Mouse (Mus musculus) thymus, adult 2 months (tissue): ENCODE results near the gene Fkbp15. TPM values are rescaled to one million over a fixed set of nuclear protein-coding genes. Genes with fewer than 3 reads are reported as not detected.

Experiments
- DNase-seq: peaks from one replicate; pipeline ENCODE4 v3.0.0; 2021
- H3K27ac ChIP-seq: fragments of 200-500 bp; 2 replicates; pipeline ENCODE4 v1.5.1; 2012; ENCODE audit warnings: low read length, control low read depth; ENCODE audit not compliant: control insufficient read depth, insufficient read depth
- H3K27me3 ChIP-seq: fragments of 200-500 bp; 2 replicates; pipeline ENCODE4 v1.6.1; 2012; ENCODE audit warnings: mild to moderate bottlenecking, low read length, moderate library complexity, mixed read lengths; ENCODE audit not compliant: control insufficient read depth, insufficient read depth
- H3K36me3 ChIP-seq: fragments of 200-500 bp; 2 replicates; pipeline ENCODE4 v1.6.1; 2012; ENCODE audit warnings: mild to moderate bottlenecking, low read length, moderate library complexity; ENCODE audit not compliant: control insufficient read depth, insufficient read depth
- H3K4me1 ChIP-seq: fragments of 200-500 bp; replicated peaks from 2 replicates; pipeline ENCODE4 v1.6.1; 2012; ENCODE audit warnings: low read length; ENCODE audit not compliant: control insufficient read depth, insufficient read depth
- H3K4me3 ChIP-seq: fragments of 200-500 bp; 2 replicates; pipeline ENCODE4 v1.5.1; 2012; ENCODE audit warnings: mild to moderate bottlenecking, low read length, control low read depth, moderate library complexity; ENCODE audit not compliant: control insufficient read depth, insufficient read depth
- CTCF ChIP-seq: fragments of 200-500 bp; IDR thresholded peaks from 2 replicates; pipeline ENCODE4 v1.5.1; 2012; ENCODE audit warnings: mild to moderate bottlenecking, control low read depth, low read length, moderate library complexity, borderline replicate concordance; ENCODE audit not compliant: control insufficient read depth, poor library complexity, insufficient read depth; ENCODE audit errors: extremely low read depth
- POLR2A ChIP-seq: fragments of 200-500 bp; IDR thresholded peaks from 2 replicates; pipeline ENCODE4 v1.6.1; 2012; ENCODE audit warnings: mild to moderate bottlenecking, low read length, control low read depth, moderate library complexity; ENCODE audit not compliant: control insufficient read depth, poor library complexity, insufficient read depth; ENCODE audit errors: extremely low read depth
- WGBS: fragments of 180-500 bp; shearing (Covaris S2); methylation state at CpG from one replicate; pipeline ENCODE4 v1.1.7; 2018; 5-methylcytosine and 5-hydroxymethylcytosine counted together
- polyA plus RNA-seq: library from polyadenylated mRNA; depleted of rRNA; stranded (reverse); fragments of >200 nt; gene quantifications from 2 replicates; pipeline ENCODE4 v1.2.3, GENCODE M21; 2012

Gene Fkbp15
- polyA plus RNA-seq, 1 experiment, result 59.3 TPM

DNA sequence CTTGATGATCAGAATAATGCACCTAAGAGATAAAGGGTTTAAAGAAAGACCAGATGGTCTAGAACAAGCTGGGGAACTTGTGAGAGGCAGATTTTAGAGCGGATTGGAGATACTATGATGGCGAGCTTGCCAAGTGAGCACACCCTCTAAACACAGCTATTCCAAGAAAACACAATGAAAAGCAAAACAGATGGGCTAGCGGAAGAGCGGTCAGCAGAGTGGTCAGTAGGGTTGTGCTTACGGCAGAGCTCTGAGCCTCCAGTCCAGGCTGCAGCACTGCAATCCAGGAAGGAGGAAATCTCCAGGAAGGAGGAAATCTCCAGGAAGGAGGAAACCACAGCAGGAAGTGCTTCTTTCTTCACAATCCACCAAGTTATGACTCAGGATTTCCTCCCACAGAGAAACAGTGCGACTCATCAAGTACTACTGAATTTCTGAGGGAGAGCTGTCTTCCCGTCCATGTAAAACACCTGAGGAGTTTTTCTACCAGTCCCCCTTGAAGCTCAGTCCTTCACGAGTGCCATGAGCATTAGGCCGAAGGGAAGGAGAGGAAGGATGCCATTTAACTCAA, 46.6 kb downstream of the Fkbp15 start:
- DNase-seq, result no peak
- Histone ChIP-seq H3K4me3 (no peak overlapping the region), H3K27ac (no peak overlapping the region), H3K4me1 (no peaks in the 10 kb centered on the region), H3K36me3 (peaks cover 53% of the 10 kb centered on the region), H3K27me3 (no peaks in the 10 kb centered on the region)
- TF ChIP-seq POLR2A, result no peak
- TF ChIP-seq CTCF, result no peak
- WGBS, result 86% methylated on average over 9 of the region's 9 CpGs

DNA sequence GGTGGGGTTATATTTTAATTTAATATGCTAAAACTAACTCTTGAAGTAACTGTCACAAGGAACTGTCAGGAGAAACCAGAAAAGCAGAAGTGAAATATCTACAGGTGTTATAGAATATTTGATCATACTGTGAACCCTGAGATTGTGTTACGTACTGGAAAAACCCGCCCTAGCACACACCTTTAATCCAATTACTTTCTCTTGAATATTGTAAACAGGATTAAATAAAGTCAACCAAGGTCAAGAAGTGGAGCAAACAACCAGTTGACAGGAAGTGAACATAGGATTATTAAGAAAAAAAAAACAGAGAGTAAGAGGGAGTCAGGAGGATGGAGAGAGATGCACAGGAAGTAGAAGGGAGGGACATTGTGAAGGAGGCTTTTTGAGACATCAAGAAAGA, 47.5 kb downstream of the Fkbp15 start:
- no peak for DNase-seq
- no peaks in the 10 kb centered on the region for H3K4me1 ChIP-seq
- H3K27ac ChIP-seq, result no peak overlapping the region
- TF ChIP-seq POLR2A (no peak), CTCF (no peak)
- WGBS, result 98% methylated on average over 2 of the region's 2 CpGs
- H3K27me3 ChIP-seq, result no peaks in the 10 kb centered on the region
- no peak overlapping the region for H3K4me3 ChIP-seq
- peaks cover 48% of the 10 kb centered on the region for H3K36me3 ChIP-seq

DNA sequence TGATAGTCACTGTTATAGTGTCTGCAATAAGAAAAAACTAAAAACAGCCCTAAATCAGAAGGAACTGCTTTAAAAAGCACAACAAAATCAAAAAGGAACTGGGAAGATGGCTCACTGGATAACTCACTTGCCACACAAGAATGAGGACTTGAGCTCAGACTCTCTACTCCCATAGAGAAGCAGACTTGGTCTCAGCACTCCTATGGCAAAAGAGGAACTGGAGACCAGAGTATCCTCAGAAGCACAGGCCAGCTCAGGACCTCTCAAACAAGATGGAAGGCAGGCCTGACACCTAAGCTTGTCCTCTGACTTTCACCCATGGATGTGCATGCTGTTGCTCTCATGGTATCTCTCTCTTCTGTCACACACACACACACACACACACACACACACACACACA, 51.9 kb downstream of the Fkbp15 start:
- Histone ChIP-seq H3K27ac (no peak overlapping the region), H3K27me3 (no peaks in the 10 kb centered on the region), H3K4me1 (no peaks in the 10 kb centered on the region), H3K36me3 (peaks cover 74% of the 10 kb centered on the region), H3K4me3 (no peak overlapping the region)
- TF ChIP-seq CTCF, result no peak
- TF ChIP-seq POLR2A, result no peak
- no peak for DNase-seq

DNA sequence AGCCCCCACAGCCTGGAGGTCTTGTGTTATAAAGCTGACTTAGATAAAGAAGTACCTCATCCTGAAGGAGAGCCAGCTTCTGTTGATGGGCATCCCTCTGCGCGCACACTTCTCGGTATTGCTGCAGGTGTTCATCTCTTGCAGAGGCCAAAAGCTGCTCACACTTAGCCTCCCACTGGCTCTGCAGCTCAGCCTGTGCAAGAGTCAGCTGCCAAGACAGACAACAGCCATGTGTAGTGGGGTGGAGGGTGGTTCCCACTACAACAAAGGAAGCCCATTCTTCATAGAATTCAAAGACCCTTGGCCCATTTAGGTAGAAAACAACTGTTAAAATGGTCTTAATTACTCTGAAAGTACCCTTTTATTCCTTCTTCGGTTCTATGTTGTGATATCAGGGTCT, 53.5 kb downstream of the Fkbp15 start:
- no peak for DNase-seq
- no peak overlapping the region for H3K4me3 ChIP-seq
- H3K27ac ChIP-seq, result no peak overlapping the region
- H3K36me3 ChIP-seq, result peaks cover 74% of the 10 kb centered on the region
- 97% methylated on average over 4 of the region's 4 CpGs for WGBS
- H3K27me3 ChIP-seq, result no peaks in the 10 kb centered on the region
- TF ChIP-seq CTCF (no peak), POLR2A (no peak)
- H3K4me1 ChIP-seq, result no peaks in the 10 kb centered on the region

DNA sequence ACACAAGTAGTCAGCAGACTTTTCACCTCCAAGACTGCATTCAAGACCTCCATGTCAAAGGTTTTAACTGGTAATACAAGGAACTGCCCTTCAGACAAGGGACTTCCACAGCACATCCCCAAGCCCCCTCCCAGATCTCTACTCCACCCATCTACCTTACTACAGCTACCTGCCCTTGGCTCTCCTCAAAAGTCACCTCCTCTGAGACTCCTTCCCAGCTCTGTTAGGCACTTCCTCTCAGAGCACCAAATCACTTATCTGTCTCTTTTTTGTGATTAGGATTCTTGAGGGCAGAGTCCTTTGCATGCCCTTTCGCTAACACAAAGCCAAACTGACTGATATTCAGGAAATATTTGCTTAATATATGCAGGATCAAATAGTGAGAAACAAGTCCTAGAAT, 54.0 kb downstream of the Fkbp15 start:
- Histone ChIP-seq H3K36me3 (peaks cover 68% of the 10 kb centered on the region), H3K4me3 (no peak overlapping the region)

DNA sequence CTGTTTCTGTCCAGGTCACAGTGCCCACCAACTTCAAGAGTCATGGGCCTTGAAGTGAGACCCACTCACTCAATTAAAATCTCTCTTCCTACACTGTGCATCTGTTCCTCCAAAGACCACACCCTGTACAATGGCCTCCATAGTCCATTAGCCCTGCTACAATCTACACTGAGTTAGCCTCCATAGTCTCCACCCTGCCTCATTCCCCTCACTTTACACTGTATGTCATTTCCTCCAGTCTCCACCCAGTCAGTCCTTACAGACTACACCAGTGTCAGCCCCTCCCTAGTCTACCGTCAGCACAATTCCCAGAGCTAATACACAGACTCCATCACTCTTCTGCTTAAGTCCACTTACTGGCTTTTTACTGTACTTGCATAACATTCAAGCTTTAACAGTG, 57.1 kb downstream of the Fkbp15 start:
- TF ChIP-seq CTCF, result no peak
- no peak for TF ChIP-seq POLR2A
- 98% methylated on average over 1 of the region's 1 CpGs for WGBS
- no peaks in the 10 kb centered on the region for H3K27me3 ChIP-seq
- no peak for DNase-seq
- no peaks in the 10 kb centered on the region for H3K4me1 ChIP-seq
- no peak overlapping the region for H3K4me3 ChIP-seq
- H3K27ac ChIP-seq, result no peak overlapping the region
- H3K36me3 ChIP-seq, result peaks cover 73% of the 10 kb centered on the region

More for the DNA sequence above, 54.0 kb downstream of the Fkbp15 start:
- 98% methylated on average over 1 of the region's 1 CpGs for WGBS
- Histone ChIP-seq H3K27me3 (no peaks in the 10 kb centered on the region), H3K27ac (no peak overlapping the region), H3K4me1 (no peaks in the 10 kb centered on the region)
- no peak for TF ChIP-seq POLR2A
- TF ChIP-seq CTCF, result no peak
- DNase-seq, result no peak

DNA sequence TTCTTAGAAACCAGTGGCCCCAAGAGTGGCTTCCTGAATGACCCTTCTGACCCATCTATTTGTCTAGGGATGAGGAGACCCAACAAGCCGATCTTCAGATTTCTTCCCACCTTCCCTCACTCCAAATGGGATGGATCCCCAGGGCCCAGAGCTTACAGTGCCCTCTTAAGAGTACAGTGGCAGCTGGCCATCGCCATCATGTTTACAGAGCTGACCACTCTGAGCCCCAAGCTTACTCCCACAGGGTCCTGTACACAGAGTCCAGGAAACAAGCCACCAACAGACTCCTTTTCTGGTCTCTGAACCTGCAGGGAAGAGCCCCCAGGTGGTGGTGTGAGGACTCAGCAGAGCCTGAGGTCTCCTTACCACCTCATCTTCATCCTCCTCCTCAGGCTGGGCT, 57.6 kb downstream of the Fkbp15 start:
- H3K4me3 ChIP-seq, result no peak overlapping the region
- H3K36me3 ChIP-seq, result peaks cover 70% of the 10 kb centered on the region
- H3K27me3 ChIP-seq, result no peaks in the 10 kb centered on the region
- 95% methylated on average over 2 of the region's 2 CpGs for WGBS
- DNase-seq, result no peak
- TF ChIP-seq CTCF, result no peak
- no peak for TF ChIP-seq POLR2A
- no peaks in the 10 kb centered on the region for H3K4me1 ChIP-seq
- H3K27ac ChIP-seq, result no peak overlapping the region
